Mouse (Mus musculus) yolk sac, embryonic 10.5 days (tissue): ENCODE data around the gene 1700028P14Rik.
A peak's percentile ranks its signal among the peaks of the same experiment; 100 is the strongest.

Experiments
- DNase-seq: peaks from one replicate; pipeline ENCODE4 v3.0.0-alpha.2; 2017; ENCODE audit warnings: low spot score

The 1700028P14Rik gene

DNA sequence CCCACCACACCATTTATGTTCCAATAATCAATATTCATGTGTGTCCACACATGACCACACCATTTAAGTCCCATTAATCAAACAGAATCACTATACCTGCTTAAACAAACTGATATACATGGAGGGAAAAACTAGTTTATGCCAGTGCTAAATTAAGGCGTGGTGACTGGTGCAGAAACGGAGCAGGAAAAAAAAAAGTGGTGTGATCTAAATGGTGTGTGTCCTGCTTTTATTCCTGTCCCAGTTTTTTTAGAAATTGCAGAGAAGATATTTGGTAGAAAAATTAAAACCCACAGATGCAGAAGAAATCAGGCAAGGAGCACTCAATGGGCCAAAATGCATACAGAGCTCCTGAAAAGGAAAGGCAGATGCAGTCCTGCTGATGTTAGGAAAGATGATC is 44.7 kb downstream of the 1700028P14Rik start:
- DNase-seq: no peak

DNA sequence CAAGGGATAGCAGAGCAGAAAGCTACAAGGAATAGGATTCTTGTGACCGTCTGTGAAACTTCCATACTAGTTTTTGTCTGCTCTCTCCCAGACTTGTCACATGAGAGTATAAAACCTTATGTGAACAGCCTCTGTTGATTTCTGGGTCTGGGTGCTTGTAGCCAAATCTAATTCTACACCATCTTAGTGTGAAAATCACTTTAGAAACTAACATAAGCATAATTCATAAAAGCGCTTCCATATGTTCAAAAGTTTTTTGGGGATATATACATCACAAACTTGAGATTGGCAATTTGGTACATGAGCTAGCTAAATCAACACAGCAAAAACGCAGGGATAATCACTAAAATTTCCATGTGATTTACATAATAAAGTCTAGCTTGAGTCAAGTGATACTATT is 57.7 kb downstream of the 1700028P14Rik start:
- DNase-seq: no peak

DNA sequence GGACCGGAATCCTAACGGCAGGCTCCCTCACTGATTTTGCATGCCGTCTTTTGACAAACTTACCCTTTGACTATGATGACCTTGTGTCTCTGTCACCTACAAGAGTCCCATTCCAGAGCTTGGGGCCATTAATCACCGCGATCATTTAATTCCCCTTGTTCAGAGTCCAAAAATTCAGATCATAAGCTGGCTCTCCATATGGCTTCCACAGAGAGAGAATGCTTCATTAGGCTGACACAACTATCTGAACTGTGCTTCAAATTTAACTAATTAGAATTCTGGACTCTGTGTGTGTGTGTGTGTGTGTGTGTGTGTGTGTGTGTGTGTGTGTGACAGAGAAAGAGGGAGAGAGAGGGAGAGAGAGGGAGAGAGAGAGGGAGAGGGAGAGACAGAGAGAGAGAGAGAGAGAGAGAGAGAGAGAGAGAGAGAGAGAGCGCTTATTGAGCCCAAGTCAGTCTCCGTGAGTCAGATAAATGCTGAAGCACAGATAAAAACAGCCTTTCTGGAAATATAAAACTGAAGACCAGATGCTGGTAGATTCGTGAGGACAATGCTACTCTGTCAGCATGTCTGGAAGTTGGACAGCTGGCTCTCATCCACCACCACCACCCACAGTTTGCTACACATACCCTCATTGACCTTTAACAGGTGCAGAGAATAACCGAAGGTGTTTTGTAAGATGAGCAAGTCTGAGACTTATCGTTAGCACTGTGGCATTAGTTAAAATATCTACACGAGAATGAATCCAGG is 73.8 kb downstream of the 1700028P14Rik start:
- no peak for DNase-seq

DNA sequence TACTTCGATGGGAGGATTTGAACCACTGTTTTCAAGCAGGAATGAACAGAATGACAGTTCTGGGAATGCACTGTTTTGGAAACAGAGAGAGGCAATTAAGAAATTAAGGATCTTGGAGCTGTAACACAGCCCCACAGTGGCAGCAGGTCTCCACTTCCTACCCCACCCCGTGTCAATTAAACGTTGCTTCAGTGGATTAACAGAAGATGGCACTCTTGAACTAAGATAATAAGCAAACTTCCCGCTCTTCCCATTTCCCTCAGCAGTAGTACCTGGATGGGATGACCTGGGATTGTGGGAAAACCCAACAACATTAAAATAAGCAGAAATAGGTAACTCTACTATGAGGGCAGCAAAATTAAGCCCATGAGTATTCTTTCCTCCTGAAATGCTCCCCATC is 75.9 kb downstream of the 1700028P14Rik start:
- DNase-seq: no peak

DNA sequence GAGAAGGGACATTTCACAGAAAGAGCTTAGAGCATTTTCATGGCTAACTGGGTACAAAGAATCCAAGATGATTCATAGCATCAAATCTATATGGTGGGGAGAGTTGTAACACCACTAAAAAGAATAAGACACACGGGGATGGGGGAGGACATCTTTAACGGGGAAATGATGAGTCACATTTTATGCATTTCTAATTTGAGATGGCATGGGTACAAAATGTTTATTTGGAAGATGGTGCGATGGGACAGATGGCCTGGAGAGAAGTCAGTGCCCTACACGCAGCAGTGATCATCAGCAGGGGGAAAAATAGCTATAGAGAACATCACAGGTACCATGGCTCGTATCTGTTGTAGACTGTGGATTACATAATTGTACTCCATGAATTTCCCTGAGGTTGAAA is 88.9 kb downstream of the 1700028P14Rik start:
- DNase-seq: no peak

DNA sequence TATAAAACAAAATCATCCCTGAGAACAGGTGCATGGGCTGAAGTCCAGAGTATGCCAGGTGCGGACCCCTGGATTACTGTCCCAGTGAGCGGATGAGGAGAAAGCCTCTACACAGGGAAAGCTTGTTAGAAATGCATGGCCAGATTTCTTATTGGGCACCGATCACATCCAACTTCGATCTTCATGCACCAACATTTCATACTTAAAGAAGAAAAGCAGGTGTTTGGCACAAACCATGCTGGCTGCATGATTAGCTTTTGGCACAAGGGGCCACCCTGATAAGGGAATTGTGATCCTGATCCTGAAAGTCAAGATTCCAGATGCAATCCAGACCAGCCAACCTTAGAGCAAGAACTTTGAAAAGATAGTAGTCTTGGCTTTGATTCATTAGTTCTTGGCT is 90.0 kb downstream of the 1700028P14Rik start:
- DNase-seq: no peak

DNA sequence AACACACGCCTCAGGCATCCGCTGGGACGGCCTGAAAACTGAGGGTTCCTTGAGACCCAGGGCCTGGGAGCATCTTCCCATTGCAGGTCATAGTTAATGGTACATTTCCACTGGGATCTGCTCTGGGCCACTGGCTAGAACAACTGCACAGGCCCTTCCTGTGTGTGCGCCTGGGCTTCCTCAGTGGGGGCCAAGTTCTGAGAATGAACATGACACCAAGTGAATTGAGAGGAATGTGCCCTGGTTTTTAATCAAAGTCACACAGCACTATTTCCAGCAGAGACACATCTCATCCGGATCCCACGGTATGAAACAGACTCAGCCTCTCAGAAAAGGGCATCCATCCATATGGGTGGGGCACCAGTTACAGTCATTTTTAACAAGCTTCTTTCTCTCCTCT is 90.6 kb downstream of the 1700028P14Rik start:
- no peak for DNase-seq

DNA sequence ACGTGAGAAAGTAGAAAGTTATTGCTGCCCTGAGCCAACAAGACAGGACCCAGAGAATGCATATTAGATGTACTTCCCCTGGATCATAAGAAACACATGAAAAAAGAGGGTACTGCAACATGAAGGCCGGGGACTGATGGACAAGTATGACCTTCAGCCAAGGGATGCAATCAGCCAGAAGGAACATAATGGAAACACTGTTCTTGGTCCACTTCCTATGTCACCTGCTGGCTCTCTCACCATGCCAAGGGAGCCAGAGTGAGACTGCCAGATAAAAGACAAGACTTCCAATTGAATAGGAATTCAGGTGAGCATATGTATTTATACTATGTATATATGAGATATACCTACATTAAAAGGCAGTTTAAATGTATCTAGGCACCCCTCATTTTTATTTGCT is 99.2 kb downstream of the 1700028P14Rik start:
- no peak for DNase-seq

DNA sequence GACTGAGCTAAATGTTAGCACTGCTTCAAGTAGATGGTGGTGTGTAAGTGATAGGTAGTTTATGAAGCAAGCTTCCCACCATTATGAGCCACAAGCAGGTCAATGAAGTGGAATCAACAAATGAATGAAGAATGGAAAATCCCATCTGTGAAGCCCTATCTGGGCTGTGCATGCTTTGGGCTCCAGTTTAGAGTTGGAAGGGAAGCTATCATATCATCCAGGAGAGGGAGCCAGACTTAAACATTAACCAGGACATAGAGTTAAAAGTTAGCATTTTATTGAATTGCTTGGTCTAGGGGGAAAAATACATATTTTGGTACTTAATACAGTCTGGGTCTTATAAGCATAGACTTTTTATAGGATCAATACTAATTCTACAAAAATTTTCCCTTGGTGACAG is 107.0 kb downstream of the 1700028P14Rik start:
- DNase-seq: no peak

DNA sequence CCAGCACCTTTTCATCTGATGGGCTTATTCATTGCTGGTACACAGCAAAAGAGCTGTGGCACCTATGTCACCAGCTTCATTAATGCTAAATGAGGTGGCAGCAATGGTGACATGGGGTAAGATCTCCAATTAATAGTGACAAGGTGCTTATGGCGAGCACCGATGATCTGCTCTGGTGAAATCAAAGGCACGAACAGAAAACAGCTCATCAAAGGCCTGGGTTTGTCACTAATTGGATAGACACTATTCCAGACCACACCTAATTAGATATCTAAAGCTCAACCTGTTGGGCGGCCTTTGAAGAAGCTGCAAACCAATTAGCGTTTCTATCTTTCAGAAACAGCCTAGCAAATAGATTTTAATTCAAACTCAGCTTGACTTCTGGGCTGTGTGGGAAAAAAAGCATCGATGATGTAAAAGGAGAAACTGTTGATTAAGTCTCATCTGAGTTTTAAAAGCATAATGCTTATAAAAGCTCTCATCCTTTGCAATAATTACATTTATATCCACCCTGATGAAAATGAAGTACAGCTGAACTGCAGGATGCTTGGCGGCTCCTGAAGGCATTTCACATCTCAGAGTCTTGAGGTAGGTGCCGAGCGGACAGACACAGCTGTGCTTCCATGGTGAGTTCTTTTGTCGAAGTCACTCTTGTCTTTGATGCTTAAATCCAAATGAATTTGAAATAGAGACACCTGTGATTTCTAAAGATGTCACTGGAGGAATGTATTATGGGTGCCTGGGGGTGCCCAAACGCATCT is 109.2 kb downstream of the 1700028P14Rik start:
- no peak for DNase-seq

DNA sequence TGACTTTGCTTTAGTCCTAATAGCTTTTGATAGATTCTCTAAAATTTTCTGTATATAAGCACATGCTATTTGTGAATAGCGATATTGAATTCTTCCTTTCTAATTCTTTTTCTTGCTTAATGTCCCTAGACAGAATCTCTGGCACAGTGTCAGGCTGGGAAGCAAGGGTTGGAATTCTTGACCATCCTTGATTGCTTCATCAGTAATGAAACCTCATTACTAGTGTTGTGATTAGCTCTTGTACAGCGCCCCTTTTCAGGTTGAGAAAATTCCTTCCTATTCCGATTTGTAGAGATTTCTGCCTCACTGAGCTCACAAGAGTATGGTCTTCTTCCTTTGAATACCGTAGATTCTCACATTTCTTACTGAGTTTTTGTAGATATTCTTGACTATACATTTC is 109.9 kb downstream of the 1700028P14Rik start:
- no peak for DNase-seq

DNA sequence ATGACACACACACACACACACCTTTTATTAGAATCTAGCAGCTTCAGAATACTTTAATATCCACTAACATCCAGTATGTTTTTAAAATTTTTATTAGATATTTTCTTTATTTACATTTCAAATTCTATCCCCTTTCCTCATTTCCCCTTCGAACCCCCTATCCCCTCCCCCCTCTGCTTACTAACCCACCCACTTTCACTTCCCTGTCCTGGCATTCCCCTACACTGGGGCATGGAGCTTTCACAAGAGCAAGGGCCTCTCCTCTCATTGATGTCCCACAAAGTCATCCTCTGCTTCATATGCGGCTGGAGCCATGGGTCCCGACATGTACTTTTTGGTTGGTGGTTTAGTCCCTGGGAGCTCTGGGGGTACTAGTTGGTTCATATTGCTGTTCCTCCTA is 116.9 kb downstream of the 1700028P14Rik start:
- DNase-seq: no peak

DNA sequence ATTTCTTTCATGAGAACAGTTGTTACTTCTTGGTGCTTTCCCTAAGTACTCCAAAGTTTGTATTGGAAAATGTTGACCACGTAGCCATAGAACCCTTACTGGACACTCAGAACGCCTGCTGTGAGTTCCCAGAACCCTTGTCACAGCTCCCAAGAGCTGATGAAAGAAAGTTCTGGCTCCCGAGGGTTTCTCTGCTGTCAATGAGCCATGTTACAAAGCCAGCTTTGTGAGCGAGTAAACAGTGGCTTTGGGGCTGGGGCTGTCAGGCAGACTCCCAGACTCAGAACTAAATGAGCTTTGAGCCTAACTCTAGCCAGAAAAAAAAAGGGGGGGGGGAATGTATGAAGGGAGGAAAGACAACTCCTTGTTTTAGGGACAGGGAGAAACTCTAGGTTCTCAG is 120.7 kb downstream of the 1700028P14Rik start:
- no peak for DNase-seq

DNA sequence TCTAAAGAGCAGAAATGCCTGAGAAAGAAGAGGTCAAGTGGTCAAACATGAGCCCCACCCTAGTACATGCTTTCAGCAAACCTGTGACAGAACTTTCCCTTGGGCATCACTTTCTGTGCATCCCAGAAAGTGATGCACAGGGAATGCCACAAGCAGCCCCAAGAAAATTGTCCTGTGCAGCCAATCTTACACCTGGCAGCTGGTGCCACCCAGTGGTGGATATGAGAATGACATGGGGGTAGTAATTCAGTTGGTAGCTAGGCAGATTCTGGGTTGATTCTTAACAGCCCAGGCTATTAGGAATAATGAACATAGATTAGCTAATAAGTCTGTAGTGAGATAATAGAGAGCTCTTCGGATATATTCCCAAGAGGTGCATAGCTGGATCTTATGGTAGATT is 128.9 kb downstream of the 1700028P14Rik start:
- DNase-seq: peak; percentile 25

DNA sequence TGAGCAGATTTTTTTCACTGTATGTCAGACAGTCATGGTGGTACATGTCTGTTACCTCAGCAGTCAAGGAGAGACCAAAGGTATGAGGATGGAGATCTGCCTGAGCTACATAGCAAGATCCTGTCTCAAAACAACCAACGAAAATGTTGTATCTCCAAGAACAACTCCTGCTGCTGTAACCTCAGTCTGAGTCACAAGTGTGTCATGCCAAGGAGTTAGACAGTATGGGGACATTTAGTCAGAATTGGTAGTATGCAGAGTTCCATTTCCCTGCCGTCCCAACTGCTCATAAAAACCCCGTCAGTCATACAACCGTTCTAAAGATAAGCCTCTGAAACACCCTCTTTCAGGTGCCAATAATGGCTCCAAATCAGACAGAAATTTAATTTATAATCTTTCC is 130.8 kb downstream of the 1700028P14Rik start:
- DNase-seq: no peak

DNA sequence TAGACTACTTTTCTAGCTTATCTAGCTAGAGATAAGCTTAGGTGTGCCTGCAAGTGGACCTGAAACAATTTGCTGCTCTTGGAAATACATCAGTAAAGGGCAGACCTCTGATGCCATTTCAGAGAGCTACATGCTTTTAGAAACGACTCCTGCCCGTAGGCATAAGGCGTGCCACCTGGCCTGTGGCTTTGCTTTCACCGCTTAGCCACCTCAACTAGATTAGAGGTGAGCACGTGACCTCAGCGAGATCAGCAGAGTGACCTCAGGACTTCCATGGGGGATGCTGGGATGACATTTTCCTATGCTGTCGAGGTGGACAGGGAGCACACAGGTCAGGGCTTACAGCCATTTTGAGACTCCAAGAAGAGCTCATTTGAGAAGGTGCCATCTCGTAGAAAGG is 131.5 kb downstream of the 1700028P14Rik start:
- no peak for DNase-seq

DNA sequence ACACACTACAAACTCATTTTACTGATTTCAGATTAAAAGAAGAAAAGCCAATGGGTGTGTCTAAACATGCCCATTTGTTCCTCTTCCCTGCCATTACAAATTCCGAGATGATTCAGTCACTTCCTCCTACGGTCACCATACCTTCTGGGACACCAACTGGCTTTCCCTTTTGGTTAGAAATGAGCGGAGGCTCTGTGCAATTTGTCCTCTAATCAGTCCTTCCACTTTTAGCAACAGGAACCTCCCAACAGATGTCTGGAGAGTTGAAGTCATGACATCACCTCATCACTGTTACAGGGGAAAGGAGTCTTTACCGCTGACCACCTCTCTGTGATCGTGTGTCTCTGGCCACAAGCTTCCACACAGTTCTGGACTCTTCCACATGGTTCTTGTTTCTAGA is 132.0 kb downstream of the 1700028P14Rik start:
- no peak for DNase-seq

DNA sequence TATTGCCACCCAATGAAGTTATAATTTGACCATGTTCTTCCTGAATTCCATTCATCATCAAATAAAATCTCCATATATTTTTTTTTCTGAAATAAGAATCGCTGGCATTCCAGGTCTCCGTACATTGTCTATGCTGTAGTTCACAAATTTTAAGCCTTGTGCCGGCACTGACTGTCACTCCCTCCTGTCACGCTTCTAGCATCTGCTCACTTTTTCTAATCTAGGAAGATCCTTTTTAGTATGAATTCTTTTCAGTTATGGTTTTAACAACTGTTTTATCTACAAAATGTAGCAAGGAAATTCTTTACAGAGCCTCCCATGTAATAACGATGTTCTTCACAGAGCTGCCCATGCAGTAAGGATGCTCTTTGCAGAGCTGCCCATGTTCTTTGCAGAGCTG is 134.1 kb downstream of the 1700028P14Rik start:
- no peak for DNase-seq

DNA sequence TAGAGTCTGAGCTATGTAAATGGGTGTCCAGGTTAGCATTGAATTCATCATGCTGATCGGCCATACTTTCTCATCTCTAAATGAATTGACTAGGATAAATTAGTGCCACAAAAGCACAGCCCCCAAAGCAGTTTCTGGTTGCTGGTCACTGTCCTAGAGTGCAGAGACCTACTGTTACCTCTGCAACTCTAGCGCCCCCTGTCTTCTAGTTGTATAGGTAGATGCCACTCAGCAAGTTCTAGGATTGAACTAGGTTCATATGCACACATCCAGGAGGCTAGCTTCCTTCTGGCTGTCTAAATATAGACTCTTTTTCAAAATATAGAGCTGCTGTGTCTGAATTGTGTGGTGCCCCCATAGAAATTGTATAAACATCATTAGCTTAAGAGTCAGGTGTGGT is 141.3 kb downstream of the 1700028P14Rik start:
- no peak for DNase-seq
